Mouse (Mus musculus) liver, embryonic 12.5 days (tissue): ENCODE measurements around the gene Tmem178b. TPM values are rescaled to one million over a fixed set of nuclear protein-coding genes. Genes with fewer than 3 reads are reported as not detected.

Experiments used
- ATAC-seq: fragments of 200-750 bp; cut with Nextera tagmentation; 2 replicates; pipeline ENCODE4 v1.8.0; 2017; ENCODE audit warnings: moderate number of reproducible peaks, mild to moderate bottlenecking, moderate library complexity
- H3K27ac ChIP-seq: fragments of 300-500 bp; sonication (generic); 2 replicates; pipeline ENCODE4 v1.5.1; 2016; ENCODE audit warnings: mild to moderate bottlenecking
- H3K27me3 ChIP-seq: fragments of 300-500 bp; sonication (generic); replicated peaks from 2 replicates; pipeline ENCODE4 v1.6.1; 2016; ENCODE audit warnings: mild to moderate bottlenecking, moderate library complexity
- H3K36me3 ChIP-seq: fragments of 300-500 bp; sonication (generic); 2 replicates; pipeline ENCODE4 v1.6.1; 2016; ENCODE audit warnings: mild to moderate bottlenecking, moderate library complexity
- H3K4me1 ChIP-seq: fragments of 300-500 bp; sonication (generic); 2 replicates; pipeline ENCODE4 v1.6.1; 2016
- H3K4me2 ChIP-seq: fragments of 300-500 bp; sonication (generic); 2 replicates; pipeline ENCODE4 v1.6.1; 2016; ENCODE audit warnings: mild to moderate bottlenecking, moderate library complexity
- H3K4me3 ChIP-seq: fragments of 300-500 bp; sonication (generic); 2 replicates; pipeline ENCODE4 v1.5.1; 2016; ENCODE audit warnings: mild to moderate bottlenecking, moderate library complexity
- H3K9ac ChIP-seq: fragments of 300-500 bp; sonication (generic); 2 replicates; pipeline ENCODE4 v1.6.1; 2016; ENCODE audit warnings: mild to moderate bottlenecking, moderate library complexity
- H3K9me3 ChIP-seq: fragments of 300-500 bp; sonication (generic); replicated peaks from 2 replicates; pipeline ENCODE4 v1.6.1; 2016; ENCODE audit warnings: mild to moderate bottlenecking, moderate library complexity
- WGBS: fragments of 180-500 bp; shearing (Covaris S2); methylation state at CpG from one replicate; pipeline ENCODE4 v1.1.7; 2016; ENCODE audit not compliant: insufficient replicate concordance; 5-methylcytosine and 5-hydroxymethylcytosine counted together
- polyA plus RNA-seq: library from polyadenylated mRNA; unstranded; fragments of >200 nt; fragmentation: Nextera tagmentation; extraction: Ambion mirVana; gene quantifications from 2 replicates; pipeline ENCODE4 v1.2.1, GENCODE M21; 2016

Gene Tmem178b
- polyA plus RNA-seq, 1 experiment from 2014 or later: not detected

- Histone ChIP-seq H3K9ac (no peak overlapping the region), H3K4me2 (no peak overlapping the region), H3K4me1 (no peaks in the 10 kb centered on the region), H3K9me3 (no peaks in the 10 kb centered on the region), H3K27ac (no peak overlapping the region), H3K4me3 (no peak overlapping the region), H3K36me3 (no peaks in the 10 kb centered on the region), H3K27me3 (no peaks in the 10 kb centered on the region)
- no peak for ATAC-seq
- 72% methylated on average over 11 of the region's 11 CpGs for WGBS
Measured at GRCm38 (mm10) chr6:40006006-40006765, 133.1 kb downstream of the Tmem178b start.

GRCm38 (mm10) chr6:40008166-40008907, 135.3 kb downstream of the Tmem178b start:
- no peaks in the 10 kb centered on the region for H3K4me1 ChIP-seq
- H3K27ac ChIP-seq: no peak overlapping the region
- no peak for ATAC-seq
- no peak overlapping the region for H3K4me3 ChIP-seq
- no peaks in the 10 kb centered on the region for H3K9me3 ChIP-seq
- H3K4me2 ChIP-seq: no peak overlapping the region
- no peaks in the 10 kb centered on the region for H3K27me3 ChIP-seq
- no peaks in the 10 kb centered on the region for H3K36me3 ChIP-seq
- H3K9ac ChIP-seq: no peak overlapping the region
- 49% methylated on average over 3 of the region's 3 CpGs for WGBS

GRCm38 (mm10) chr6:40009718-40010117, 136.6 kb downstream of the Tmem178b start:
- Histone ChIP-seq H3K9ac (no peak overlapping the region), H3K4me3 (no peak overlapping the region), H3K4me1 (no peaks in the 10 kb centered on the region), H3K9me3 (no peaks in the 10 kb centered on the region), H3K4me2 (no peak overlapping the region), H3K27ac (no peak overlapping the region), H3K27me3 (no peaks in the 10 kb centered on the region), H3K36me3 (no peaks in the 10 kb centered on the region)
- 54% methylated on average over 3 of the region's 3 CpGs for WGBS
- ATAC-seq: no peak

GRCm38 (mm10) chr6:40011066-40011465, 138.0 kb downstream of the Tmem178b start:
- Histone ChIP-seq H3K4me2 (no peak overlapping the region), H3K9ac (no peak overlapping the region), H3K27me3 (no peaks in the 10 kb centered on the region), H3K36me3 (no peaks in the 10 kb centered on the region), H3K27ac (no peak overlapping the region), H3K9me3 (no peaks in the 10 kb centered on the region), H3K4me3 (no peak overlapping the region), H3K4me1 (no peaks in the 10 kb centered on the region)
- 63% methylated on average over 5 of the region's 5 CpGs for WGBS
- ATAC-seq: no peak

- no peaks in the 10 kb centered on the region for H3K27me3 ChIP-seq
- no peak overlapping the region for H3K4me2 ChIP-seq
- H3K9me3 ChIP-seq: no peaks in the 10 kb centered on the region
- H3K4me1 ChIP-seq: no peaks in the 10 kb centered on the region
- no peak for ATAC-seq
- 47% methylated on average over 5 of the region's 5 CpGs for WGBS
- no peak overlapping the region for H3K9ac ChIP-seq
- H3K4me3 ChIP-seq: no peak overlapping the region
- no peaks in the 10 kb centered on the region for H3K36me3 ChIP-seq
- no peak overlapping the region for H3K27ac ChIP-seq
Measured at GRCm38 (mm10) chr6:40011609-40012008, 138.5 kb downstream of the Tmem178b start.

- Histone ChIP-seq H3K9ac (no peak overlapping the region), H3K36me3 (no peaks in the 10 kb centered on the region), H3K4me1 (no peaks in the 10 kb centered on the region), H3K4me2 (no peak overlapping the region), H3K9me3 (no peaks in the 10 kb centered on the region), H3K27ac (no peak overlapping the region), H3K4me3 (no peak overlapping the region), H3K27me3 (no peaks in the 10 kb centered on the region)
- no peak for ATAC-seq
- 33% methylated on average over 5 of the region's 5 CpGs for WGBS
Measured at GRCm38 (mm10) chr6:40013407-40013806, 140.3 kb downstream of the Tmem178b start.

- H3K27me3 ChIP-seq: no peaks in the 10 kb centered on the region
- no peak overlapping the region for H3K9ac ChIP-seq
- no peak overlapping the region for H3K4me2 ChIP-seq
- H3K27ac ChIP-seq: no peak overlapping the region
- no peaks in the 10 kb centered on the region for H3K36me3 ChIP-seq
- H3K4me3 ChIP-seq: no peak overlapping the region
- H3K9me3 ChIP-seq: no peaks in the 10 kb centered on the region
- WGBS: 55% methylated on average over 4 of the region's 4 CpGs
- no peak for ATAC-seq
- no peaks in the 10 kb centered on the region for H3K4me1 ChIP-seq
Measured at GRCm38 (mm10) chr6:40015185-40015584, 142.1 kb downstream of the Tmem178b start.

GRCm38 (mm10) chr6:40015711-40016460, 142.8 kb downstream of the Tmem178b start:
- 51% methylated on average over 7 of the region's 7 CpGs for WGBS

GRCm38 (mm10) chr6:40019396-40019795, 146.3 kb downstream of the Tmem178b start:
- no peak for ATAC-seq
- Histone ChIP-seq H3K4me1 (no peaks in the 10 kb centered on the region), H3K9ac (no peak overlapping the region), H3K9me3 (no peaks in the 10 kb centered on the region), H3K27me3 (no peaks in the 10 kb centered on the region), H3K4me3 (no peak overlapping the region), H3K36me3 (no peaks in the 10 kb centered on the region), H3K27ac (no peak overlapping the region), H3K4me2 (no peak overlapping the region)
- WGBS: 32% methylated on average over 4 of the region's 4 CpGs

More at GRCm38 (mm10) chr6:40015711-40016460, 142.8 kb downstream of the Tmem178b start:
- Histone ChIP-seq H3K36me3 (no peaks in the 10 kb centered on the region), H3K9me3 (no peaks in the 10 kb centered on the region), H3K4me2 (no peak overlapping the region), H3K9ac (no peak overlapping the region), H3K27me3 (no peaks in the 10 kb centered on the region), H3K4me1 (no peaks in the 10 kb centered on the region), H3K27ac (no peak overlapping the region), H3K4me3 (no peak overlapping the region)
- no peak for ATAC-seq

GRCm38 (mm10) chr6:40023592-40024335, 150.7 kb downstream of the Tmem178b start:
- 50% methylated on average over 4 of the region's 4 CpGs for WGBS
- Histone ChIP-seq H3K27ac (no peak overlapping the region), H3K4me2 (no peak overlapping the region), H3K36me3 (no peaks in the 10 kb centered on the region), H3K9me3 (no peaks in the 10 kb centered on the region), H3K4me3 (no peak overlapping the region), H3K27me3 (no peaks in the 10 kb centered on the region), H3K9ac (no peak overlapping the region), H3K4me1 (no peaks in the 10 kb centered on the region)
- ATAC-seq: no peak

- 73% methylated on average over 5 of the region's 5 CpGs for WGBS
- no peak for ATAC-seq
- H3K4me3 ChIP-seq: no peak overlapping the region
- H3K27me3 ChIP-seq: no peaks in the 10 kb centered on the region
- H3K4me1 ChIP-seq: no peaks in the 10 kb centered on the region
- no peak overlapping the region for H3K27ac ChIP-seq
- H3K9ac ChIP-seq: no peak overlapping the region
- H3K36me3 ChIP-seq: no peaks in the 10 kb centered on the region
- H3K9me3 ChIP-seq: no peaks in the 10 kb centered on the region
- no peak overlapping the region for H3K4me2 ChIP-seq
Measured at GRCm38 (mm10) chr6:40024336-40024934, 151.4 kb downstream of the Tmem178b start.
